Mouse (Mus musculus) liver, embryonic 14.5 days (tissue): ENCODE results near the gene Cchcr1.

Experiments
- CTCF ChIP-seq: IDR thresholded peaks from 2 replicates; pipeline ENCODE4 v1.5.1; 2016; ENCODE audit warnings: antibody characterized with exemption, low read depth, control low read depth
- EP300 ChIP-seq: IDR thresholded peaks from 2 replicates; pipeline ENCODE4 v1.6.1; 2016; ENCODE audit warnings: antibody characterized with exemption, low read depth

GRCm38 (mm10) chr17:35548636-35549035 lies 31.7 kb downstream of the Cchcr1 start:
- TF ChIP-seq EP300 (no peak), CTCF (no peak)
